Mouse (Mus musculus) midbrain, embryonic 15.5 days (tissue): ENCODE results near the gene Nlgn3. TPM values are rescaled to one million over a fixed set of nuclear protein-coding genes. Genes with fewer than 3 reads are reported as not detected.
"Not testable (repeated sequence)": the region's sequence is repeated elsewhere in the genome, so short reads cannot be mapped to it uniquely, and the experiment has no call there.

Experiments used
- ATAC-seq: fragments of 200-750 bp; cut with Nextera tagmentation; replicated peaks from 2 replicates; pipeline ENCODE4 v1.8.0; 2017; ENCODE audit warnings: moderate TSS enrichment
- H3K27ac ChIP-seq: fragments of 300-500 bp; sonication (generic); 2 replicates; pipeline ENCODE4 v1.5.1; 2015; ENCODE audit warnings: mild to moderate bottlenecking, inconsistent platforms
- H3K27me3 ChIP-seq: fragments of 300-500 bp; sonication (generic); replicated peaks from 2 replicates; pipeline ENCODE4 v1.6.1; 2015; ENCODE audit warnings: inconsistent platforms
- H3K36me3 ChIP-seq: fragments of 300-500 bp; sonication (generic); replicated peaks from 2 replicates; pipeline ENCODE4 v1.6.1; 2015; ENCODE audit warnings: inconsistent platforms
- H3K4me1 ChIP-seq: fragments of 300-500 bp; sonication (generic); 2 replicates; pipeline ENCODE4 v1.6.1; 2015; ENCODE audit warnings: inconsistent platforms
- H3K4me2 ChIP-seq: fragments of 300-500 bp; sonication (generic); 2 replicates; pipeline ENCODE4 v1.6.1; 2015; ENCODE audit warnings: inconsistent platforms, mild to moderate bottlenecking, moderate library complexity
- H3K4me3 ChIP-seq: fragments of 300-500 bp; sonication (generic); 2 replicates; pipeline ENCODE4 v1.5.1; 2015; ENCODE audit warnings: mild to moderate bottlenecking, inconsistent platforms
- H3K9ac ChIP-seq: fragments of 300-500 bp; sonication (generic); 2 replicates; pipeline ENCODE4 v1.6.1; 2015; ENCODE audit warnings: mild to moderate bottlenecking, inconsistent platforms
- H3K9me3 ChIP-seq: fragments of 300-500 bp; sonication (generic); 2 replicates; pipeline ENCODE4 v1.6.1; 2016; ENCODE audit warnings: inconsistent platforms
- WGBS: fragments of 180-500 bp; shearing (Covaris S2); methylation state at CpG from one replicate; pipeline ENCODE4 v1.1.7; 2015; ENCODE audit warnings: mixed read lengths; 5-methylcytosine and 5-hydroxymethylcytosine counted together
- polyA plus RNA-seq: library from polyadenylated mRNA; unstranded; fragments of >200 nt; fragmentation: Nextera tagmentation; extraction: Ambion mirVana; gene quantifications from 2 replicates; pipeline ENCODE4 v1.2.1, GENCODE M21; 2015

The Nlgn3 gene
- polyA plus RNA-seq, 1 experiment from 2014 or later: 89.5 TPM

GRCm38 (mm10) chrX:101345456-101345855 lies 46.5 kb downstream of the Nlgn3 start:
- ATAC-seq: no peak
- no peak overlapping the region for H3K4me2 ChIP-seq
- no peaks in the 10 kb centered on the region for H3K27me3 ChIP-seq
- no peaks in the 10 kb centered on the region for H3K4me1 ChIP-seq
- 91% methylated on average over 2 of the region's 2 CpGs for WGBS
- no peak overlapping the region for H3K9ac ChIP-seq
- H3K4me3 ChIP-seq: no peak overlapping the region
- H3K36me3 ChIP-seq: no peaks in the 10 kb centered on the region
- no peaks in the 10 kb centered on the region for H3K9me3 ChIP-seq
- no peak overlapping the region for H3K27ac ChIP-seq

GRCm38 (mm10) chrX:101346475-101346874 lies 47.5 kb downstream of the Nlgn3 start:
- H3K9me3 ChIP-seq: no peaks in the 10 kb centered on the region
- H3K27me3 ChIP-seq: no peaks in the 10 kb centered on the region
- no peak overlapping the region for H3K4me2 ChIP-seq
- no peak for ATAC-seq
- H3K27ac ChIP-seq: no peak overlapping the region
- H3K4me1 ChIP-seq: no peaks in the 10 kb centered on the region
- H3K4me3 ChIP-seq: no peak overlapping the region
- H3K9ac ChIP-seq: no peak overlapping the region
- H3K36me3 ChIP-seq: no peaks in the 10 kb centered on the region
- 53% methylated on average over 4 of the region's 4 CpGs for WGBS

GRCm38 (mm10) chrX:101351188-101351587 lies 52.2 kb downstream of the Nlgn3 start:
- Histone ChIP-seq H3K27ac (no peak overlapping the region), H3K36me3 (no peaks in the 10 kb centered on the region), H3K9ac (no peak overlapping the region), H3K4me2 (no peak overlapping the region), H3K9me3 (no peaks in the 10 kb centered on the region), H3K4me1 (no peaks in the 10 kb centered on the region), H3K4me3 (no peak overlapping the region), H3K27me3 (no peaks in the 10 kb centered on the region)
- WGBS: 61% methylated on average over 4 of the region's 4 CpGs
- ATAC-seq: no peak

GRCm38 (mm10) chrX:101358902-101359301 lies 59.9 kb downstream of the Nlgn3 start:
- WGBS: 60% methylated on average over 4 of the region's 4 CpGs
- not testable (repeated sequence) for H3K9ac ChIP-seq, H3K9me3 ChIP-seq, H3K27me3 ChIP-seq, ATAC-seq, H3K36me3 ChIP-seq, H3K4me3 ChIP-seq, H3K4me2 ChIP-seq, H3K27ac ChIP-seq, H3K4me1 ChIP-seq

- ATAC-seq: no peak
- Histone ChIP-seq H3K4me2 (no peak overlapping the region), H3K27ac (no peak overlapping the region), H3K27me3 (no peaks in the 10 kb centered on the region), H3K9me3 (no peaks in the 10 kb centered on the region), H3K4me3 (no peak overlapping the region), H3K4me1 (no peaks in the 10 kb centered on the region), H3K36me3 (no peaks in the 10 kb centered on the region), H3K9ac (no peak overlapping the region)
- 77% methylated on average over 7 of the region's 7 CpGs for WGBS
Observed at GRCm38 (mm10) chrX:101369001-101369400, 70.0 kb downstream of the Nlgn3 start.

GRCm38 (mm10) chrX:101370573-101370972 lies 71.6 kb downstream of the Nlgn3 start:
- Histone ChIP-seq H3K4me2 (no peak overlapping the region), H3K4me3 (no peak overlapping the region), H3K4me1 (no peaks in the 10 kb centered on the region), H3K27ac (no peak overlapping the region), H3K36me3 (no peaks in the 10 kb centered on the region), H3K27me3 (no peaks in the 10 kb centered on the region), H3K9me3 (no peaks in the 10 kb centered on the region), H3K9ac (no peak overlapping the region)
- ATAC-seq: no peak
- WGBS: 78% methylated on average over 3 of the region's 3 CpGs

- H3K4me2 ChIP-seq: no peak overlapping the region
- no peak for ATAC-seq
- H3K4me3 ChIP-seq: no peak overlapping the region
- 66% methylated on average over 5 of the region's 5 CpGs for WGBS
- no peak overlapping the region for H3K9ac ChIP-seq
- H3K27ac ChIP-seq: no peak overlapping the region
- no peaks in the 10 kb centered on the region for H3K36me3 ChIP-seq
- no peaks in the 10 kb centered on the region for H3K27me3 ChIP-seq
- H3K9me3 ChIP-seq: no peaks in the 10 kb centered on the region
- no peaks in the 10 kb centered on the region for H3K4me1 ChIP-seq
Observed at GRCm38 (mm10) chrX:101372946-101373345, 74.0 kb downstream of the Nlgn3 start.

Other genes starting within 250 kb of the Nlgn3 start
- 0.09 TPM in 1 of 2 replicates, not detected in the other for gene Tex11, start 239.5 kb upstream of the Nlgn3 start, polyA plus RNA-seq
- 6.2 and 6.5 TPM in 2 replicates for gene Slc7a3, start 213.1 kb upstream of the Nlgn3 start, polyA plus RNA-seq
- gene Snx12, start 76.6 kb upstream of the Nlgn3 start, polyA plus RNA-seq: 45.1 and 46.4 TPM in 2 replicates
- gene Foxo4, start 44.6 kb upstream of the Nlgn3 start, polyA plus RNA-seq: 0.97 TPM in 2 replicates
- gene Gm614, start 35.2 kb upstream of the Nlgn3 start, polyA plus RNA-seq: not detected in 2 replicates
- 6.7 and 7.2 TPM in 2 replicates for gene Il2rg, start 30.9 kb upstream of the Nlgn3 start, polyA plus RNA-seq
- not detected in 2 replicates for gene Gm20489, start 30.1 kb upstream of the Nlgn3 start, polyA plus RNA-seq
- 26.6 and 29.1 TPM in 2 replicates for gene Med12, start 25.1 kb upstream of the Nlgn3 start, polyA plus RNA-seq
- 1.0 and 1.1 TPM in 2 replicates for gene Gjb1, start 77.2 kb downstream of the Nlgn3 start, polyA plus RNA-seq
- 94.3 and 102 TPM in 2 replicates for gene Zmym3, start 121.7 kb downstream of the Nlgn3 start, polyA plus RNA-seq
- 335 and 336 TPM in 2 replicates for gene Nono, start 130.2 kb downstream of the Nlgn3 start, polyA plus RNA-seq
- 1.5 and 1.6 TPM in 2 replicates for gene Itgb1bp2, start 149.9 kb downstream of the Nlgn3 start, polyA plus RNA-seq
- 16.1 and 19.7 TPM in 2 replicates for gene Taf1, start 233.6 kb downstream of the Nlgn3 start, polyA plus RNA-seq